Mouse (Mus musculus) liver, embryonic 15.5 days (tissue): ENCODE measurements around the gene Smim26. TPM values are rescaled to one million over a fixed set of nuclear protein-coding genes. Genes with fewer than 3 reads are reported as not detected.

Experiments
- ATAC-seq: fragments of 200-750 bp; cut with Nextera tagmentation; 2 replicates; pipeline ENCODE4 v1.8.0; 2017; ENCODE audit warnings: moderate number of reproducible peaks, mild to moderate bottlenecking, moderate library complexity; ENCODE audit not compliant: insufficient read depth
- H3K27ac ChIP-seq: fragments of 300-500 bp; sonication (generic); replicated peaks from 2 replicates; pipeline ENCODE4 v1.5.1; 2015; ENCODE audit warnings: mild to moderate bottlenecking, inconsistent platforms
- H3K27me3 ChIP-seq: fragments of 300-500 bp; sonication (generic); 2 replicates; pipeline ENCODE4 v1.6.1; 2015; ENCODE audit warnings: mild to moderate bottlenecking, inconsistent platforms
- H3K36me3 ChIP-seq: fragments of 300-500 bp; sonication (generic); replicated peaks from 2 replicates; pipeline ENCODE4 v1.6.1; 2015; ENCODE audit warnings: moderate library complexity, mild to moderate bottlenecking, inconsistent platforms
- H3K4me1 ChIP-seq: fragments of 300-500 bp; sonication (generic); replicated peaks from 2 replicates; pipeline ENCODE4 v1.6.1; 2015; ENCODE audit warnings: inconsistent platforms
- H3K4me2 ChIP-seq: fragments of 300-500 bp; sonication (generic); 2 replicates; pipeline ENCODE4 v1.6.1; 2015; ENCODE audit warnings: moderate library complexity, mild to moderate bottlenecking, inconsistent platforms
- H3K4me3 ChIP-seq: fragments of 300-500 bp; sonication (generic); replicated peaks from 2 replicates; pipeline ENCODE4 v1.5.1; 2015; ENCODE audit warnings: mild to moderate bottlenecking, inconsistent platforms
- H3K9ac ChIP-seq: fragments of 300-500 bp; sonication (generic); 2 replicates; pipeline ENCODE4 v1.6.1; 2015; ENCODE audit warnings: moderate library complexity, mild to moderate bottlenecking, inconsistent platforms
- H3K9me3 ChIP-seq: fragments of 300-500 bp; sonication (generic); replicated peaks from 2 replicates; pipeline ENCODE4 v1.6.1; 2016; ENCODE audit warnings: inconsistent platforms
- WGBS: fragments of 180-500 bp; shearing (Covaris S2); methylation state at CpG from one replicate; pipeline ENCODE4 v1.1.7; 2015; ENCODE audit warnings: mixed read lengths; ENCODE audit not compliant: insufficient replicate concordance; 5-methylcytosine and 5-hydroxymethylcytosine counted together
- microRNA-seq: library from miRNA; unstranded; fragments of <30 nt; microRNA quantifications from one replicate; pipeline ENCODE4, GENCODE M21; 2016
- polyA plus RNA-seq: library from polyadenylated mRNA; unstranded; fragments of >200 nt; fragmentation: Nextera tagmentation; extraction: Ambion mirVana; gene quantifications from 2 replicates; pipeline ENCODE4 v1.2.1, GENCODE M21; 2015

Smim26 gene
- polyA plus RNA-seq, 1 experiment from 2014 or later = 16.5 TPM

- WGBS = 77% methylated on average over 12 of the region's 12 CpGs
- no peak overlapping the region for H3K27ac ChIP-seq
Observed at GRCm38 (mm10) chr2:144637671-144638395, 44.0 kb downstream of the Smim26 start.

GRCm38 (mm10) chr2:144638719-144639118, 44.9 kb downstream of the Smim26 start:
- Histone ChIP-seq H3K9me3 (no peaks in the 10 kb centered on the region), H3K27ac (no peak overlapping the region), H3K4me3 (no peak overlapping the region), H3K36me3 (no peaks in the 10 kb centered on the region), H3K27me3 (no peaks in the 10 kb centered on the region), H3K4me1 (no peaks in the 10 kb centered on the region), H3K9ac (no peak overlapping the region), H3K4me2 (no peak overlapping the region)
- no peak for ATAC-seq
- WGBS = 61% methylated on average over 4 of the region's 4 CpGs

More at GRCm38 (mm10) chr2:144637671-144638395, 44.0 kb downstream of the Smim26 start:
- Histone ChIP-seq H3K4me2 (no peak overlapping the region), H3K36me3 (no peaks in the 10 kb centered on the region), H3K27me3 (no peaks in the 10 kb centered on the region), H3K4me3 (no peak overlapping the region), H3K4me1 (no peaks in the 10 kb centered on the region), H3K9me3 (no peaks in the 10 kb centered on the region), H3K9ac (no peak overlapping the region)
- ATAC-seq = peak; percentile 21; the same call in 1 of the 2 replicates

- no peak overlapping the region for H3K4me2 ChIP-seq
- H3K9me3 ChIP-seq = no peaks in the 10 kb centered on the region
- no peak overlapping the region for H3K4me3 ChIP-seq
- H3K27me3 ChIP-seq = no peaks in the 10 kb centered on the region
- WGBS = 63% methylated on average over 7 of the region's 7 CpGs
- H3K27ac ChIP-seq = no peak overlapping the region
- no peak for ATAC-seq
- H3K9ac ChIP-seq = no peak overlapping the region
- no peaks in the 10 kb centered on the region for H3K36me3 ChIP-seq
- H3K4me1 ChIP-seq = no peaks in the 10 kb centered on the region
Observed at GRCm38 (mm10) chr2:144640101-144640500, 46.2 kb downstream of the Smim26 start.

- H3K4me3 ChIP-seq = no peak overlapping the region
- ATAC-seq = no peak; the same call in 1 of the 2 replicates
- H3K4me2 ChIP-seq = no peak overlapping the region
- H3K4me1 ChIP-seq = no peaks in the 10 kb centered on the region
- H3K27me3 ChIP-seq = no peaks in the 10 kb centered on the region
- no peaks in the 10 kb centered on the region for H3K36me3 ChIP-seq
- 56% methylated on average over 4 of the region's 4 CpGs for WGBS
- no peaks in the 10 kb centered on the region for H3K9me3 ChIP-seq
- H3K9ac ChIP-seq = no peak overlapping the region
- H3K27ac ChIP-seq = no peak overlapping the region
Observed at GRCm38 (mm10) chr2:144641991-144642390, 48.1 kb downstream of the Smim26 start.

Small RNA genes lying within 50 kb of the gene (microRNA-seq; reads per million reads assigned to microRNA genes)
- gene Gm24823 = not detected

Other genes starting within 250 kb of the Smim26 start
- 14.0 and 17.1 TPM in 2 replicates for gene Kat14, start 225.1 kb upstream of the Smim26 start, polyA plus RNA-seq
- 1.3 and 1.7 TPM in 2 replicates for gene Pet117, start 225.1 kb upstream of the Smim26 start, polyA plus RNA-seq
- gene Dzank1, start 66.6 kb upstream of the Smim26 start, polyA plus RNA-seq = 0.01 and 0.03 TPM in 2 replicates
- gene Polr3f, start 66.3 kb upstream of the Smim26 start, polyA plus RNA-seq = 7.4 and 8.0 TPM in 2 replicates
- gene Rbbp9, start 43.2 kb upstream of the Smim26 start, polyA plus RNA-seq = 10.0 and 10.3 TPM in 2 replicates
- gene Sec23b, start 37.8 kb upstream of the Smim26 start, polyA plus RNA-seq = 42.5 and 43.4 TPM in 2 replicates
- 16.7 and 17.5 TPM in 2 replicates for gene Dtd1, start 5.8 kb downstream of the Smim26 start, polyA plus RNA-seq
- not detected in 2 replicates for gene Scp2d1, start 229.6 kb downstream of the Smim26 start, polyA plus RNA-seq